Mouse (Mus musculus): ENCODE data around the gene Ulk4.

GRCm38 (mm10) chr9:121091016-121091735 is 185.8 kb downstream of the Ulk4 start:
- TF ChIP-seq CTCF (IDR thresholded peaks at IDR 0.05; ENCODE audit: low read depth) = no peak
- TF ChIP-seq EP300 (IDR thresholded peaks at IDR 0.05; ENCODE audit: low read depth) = no peak
